Mouse (Mus musculus) layer of hippocampus, adult 11-12 months (tissue): ENCODE data around the gene Uap1l1.

Experiments used
- DNase-seq: peaks from one replicate; pipeline ENCODE4 v3.0.0; 2022; ENCODE audit warnings: low spot score

The Uap1l1 gene

GRCm38 (mm10) chr2:25371764-25372643 lies 6.5 kb upstream of the Uap1l1 start, which contains the start of gene Sapcd2:
Sapcd2 (plus strand) TSS chr2:25372321.
- peak; percentile 88 for DNase-seq

GRCm38 (mm10) chr2:25369996-25370395 lies 4.5 kb upstream of the Uap1l1 start:
- DNase-seq = no peak

GRCm38 (mm10) chr2:25364761-25365090 lies 756 bp downstream of the Uap1l1 start:
- no peak for DNase-seq

- DNase-seq = no peak
Observed at GRCm38 (mm10) chr2:25364313-25364712, 1.2 kb downstream of the Uap1l1 start.

- no peak for DNase-seq
Observed at GRCm38 (mm10) chr2:25363478-25364178, 1.9 kb downstream of the Uap1l1 start.

- DNase-seq = no peak
Observed at GRCm38 (mm10) chr2:25359848-25360247, 5.6 kb downstream of the Uap1l1 start.

GRCm38 (mm10) chr2:25356208-25357079 lies 9.0 kb downstream of the Uap1l1 start, which contains the start of gene Dpp7:
Dpp7 (minus strand) TSS chr2:25356359.
- DNase-seq = peak; percentile 88

GRCm38 (mm10) chr2:25355419-25356066 lies 9.9 kb downstream of the Uap1l1 start:
- no peak for DNase-seq

GRCm38 (mm10) chr2:25354211-25354610 lies 11.3 kb downstream of the Uap1l1 start:
- DNase-seq = no peak

GRCm38 (mm10) chr2:25350701-25351100 lies 14.8 kb downstream of the Uap1l1 start:
- no peak for DNase-seq

GRCm38 (mm10) chr2:25349499-25349898 lies 16.0 kb downstream of the Uap1l1 start:
- DNase-seq = no peak

- DNase-seq = no peak
Observed at GRCm38 (mm10) chr2:25348162-25348561, 17.3 kb downstream of the Uap1l1 start.

- no peak for DNase-seq
Observed at GRCm38 (mm10) chr2:25338303-25338702, 27.2 kb downstream of the Uap1l1 start.

- DNase-seq = no peak
Observed at GRCm38 (mm10) chr2:25333569-25333968, 31.9 kb downstream of the Uap1l1 start.

- peak; percentile 99 for DNase-seq
Observed at GRCm38 (mm10) chr2:25332286-25333160, 33.0 kb downstream of the Uap1l1 start, which contains the start of gene Man1b1. Man1b1 (plus strand) TSS chr2:25332338.

- DNase-seq = no peak
Observed at GRCm38 (mm10) chr2:25331470-25331869, 34.0 kb downstream of the Uap1l1 start.

GRCm38 (mm10) chr2:25328440-25328839 lies 37.0 kb downstream of the Uap1l1 start:
- no peak for DNase-seq

GRCm38 (mm10) chr2:25326036-25326435 lies 39.4 kb downstream of the Uap1l1 start:
- DNase-seq = no peak

GRCm38 (mm10) chr2:25320084-25320483 lies 45.4 kb downstream of the Uap1l1 start:
- no peak for DNase-seq

GRCm38 (mm10) chr2:25318971-25319773 lies 46.3 kb downstream of the Uap1l1 start, which contains the start of gene Grin1:
Grin1 (minus strand) TSS chr2:25319187.
- DNase-seq = peak; percentile 87
